Mouse (Mus musculus) stomach, postnatal 0 days (tissue): Measurements from ENCODE around the gene Agbl3. TPM values are rescaled to one million over a fixed set of nuclear protein-coding genes. Genes with fewer than 3 reads are reported as not detected.
A peak's percentile ranks its signal among the peaks of the same experiment; 100 is the strongest.

Source experiments
- ATAC-seq: fragments of 200-750 bp; cut with Nextera tagmentation; 2 replicates; pipeline ENCODE4 v1.8.0; 2017; ENCODE audit not compliant: low FRiP score, low TSS enrichment
- DNase-seq: peaks from one replicate; pipeline ENCODE4 v3.0.0-alpha.2; 2016; ENCODE audit warnings: low spot score
- H3K27ac ChIP-seq: fragments of 300-500 bp; sonication (generic); replicated peaks from 2 replicates; pipeline ENCODE4 v1.5.1; 2014; ENCODE audit warnings: mild to moderate bottlenecking, control low read depth
- H3K27me3 ChIP-seq: fragments of 300-500 bp; sonication (generic); 2 replicates; pipeline ENCODE4 v1.6.1; 2014; ENCODE audit warnings: low read length; ENCODE audit not compliant: control insufficient read depth, insufficient read depth
- H3K36me3 ChIP-seq: fragments of 300-500 bp; sonication (generic); 2 replicates; pipeline ENCODE4 v1.6.1; 2014; ENCODE audit warnings: low read length, mixed read lengths; ENCODE audit not compliant: control insufficient read depth, insufficient read depth
- H3K4me1 ChIP-seq: fragments of 300-500 bp; sonication (generic); replicated peaks from 2 replicates; pipeline ENCODE4 v1.6.1; 2014; ENCODE audit warnings: antibody characterized with exemption; ENCODE audit not compliant: control insufficient read depth, insufficient read depth
- H3K4me2 ChIP-seq: fragments of 300-500 bp; sonication (generic); replicated peaks from 2 replicates; pipeline ENCODE4 v1.6.1; 2014; ENCODE audit warnings: low read depth, mild to moderate bottlenecking, control low read depth, moderate library complexity
- H3K4me3 ChIP-seq: fragments of 300-500 bp; sonication (generic); 2 replicates; pipeline ENCODE4 v1.5.1; 2014; ENCODE audit warnings: low read depth, low read length, control low read depth
- H3K9ac ChIP-seq: fragments of 300-500 bp; sonication (generic); 2 replicates; pipeline ENCODE4 v1.6.1; 2014; ENCODE audit warnings: mild to moderate bottlenecking, low read length, control low read depth, mixed read lengths
- H3K9me3 ChIP-seq: fragments of 300-500 bp; sonication (generic); 2 replicates; pipeline ENCODE4 v1.6.1; 2016; ENCODE audit warnings: low read length; ENCODE audit not compliant: control insufficient read depth
- CTCF ChIP-seq: IDR thresholded peaks from 2 replicates; pipeline ENCODE4 v1.5.1; 2016; ENCODE audit warnings: antibody characterized with exemption, low read depth, mild to moderate bottlenecking, moderate library complexity
- EP300 ChIP-seq: optimal IDR thresholded peaks from 2 replicates; pipeline ENCODE3; 2016; ENCODE audit warnings: antibody characterized with exemption
- WGBS: fragments of 180-500 bp; shearing (Covaris S2); extraction: QIAGEN DNeasy Blood & Tissue Kit; methylation state at CpG from one replicate; pipeline ENCODE4 v1.1.7; 2014; 5-methylcytosine and 5-hydroxymethylcytosine counted together
- polyA plus RNA-seq: library from polyadenylated mRNA; unstranded; fragments of >200 nt; fragmentation: Nextera tagmentation; extraction: Ambion mirVana; gene quantifications from 2 replicates; pipeline ENCODE4 v1.2.1, GENCODE M21; 2015

The Agbl3 gene
- polyA plus RNA-seq, 1 experiment from 2014 or later, result 6.0 TPM

DNA sequence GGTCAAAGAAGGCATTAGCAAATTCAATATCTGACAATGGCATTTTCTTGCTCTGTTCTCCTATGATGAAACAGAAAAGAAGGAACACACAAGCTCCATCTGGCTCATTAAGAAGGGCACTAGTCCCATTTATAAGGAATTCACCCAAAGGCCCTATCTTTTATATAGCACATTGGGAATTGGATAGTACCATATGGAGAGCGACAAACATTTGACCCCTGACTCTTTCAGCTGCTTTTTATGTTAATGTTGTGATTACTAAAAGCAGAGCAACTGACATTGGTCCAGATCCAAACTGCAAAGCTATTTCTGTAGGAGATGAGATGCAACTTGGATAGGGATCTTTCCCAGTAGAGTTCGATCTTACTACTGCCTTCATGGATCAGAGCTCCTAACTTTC lies 21.9 kb upstream of the Agbl3 start:
- Histone ChIP-seq H3K4me1 (no peaks in the 10 kb centered on the region), H3K4me2 (no peak overlapping the region), H3K4me3 (no peak overlapping the region), H3K27me3 (no peaks in the 10 kb centered on the region), H3K9me3 (no peaks in the 10 kb centered on the region), H3K27ac (no peak overlapping the region), H3K36me3 (0 out of 2 replicates have a peak, but pooled peaks cover 2% of the 10 kb centered on the region), H3K9ac (no peak overlapping the region)
- no peak for ATAC-seq
- no peak for DNase-seq
- TF ChIP-seq CTCF (no peak), EP300 (no peak)
- WGBS, result 52% methylated on average over 2 of the region's 2 CpGs

DNA sequence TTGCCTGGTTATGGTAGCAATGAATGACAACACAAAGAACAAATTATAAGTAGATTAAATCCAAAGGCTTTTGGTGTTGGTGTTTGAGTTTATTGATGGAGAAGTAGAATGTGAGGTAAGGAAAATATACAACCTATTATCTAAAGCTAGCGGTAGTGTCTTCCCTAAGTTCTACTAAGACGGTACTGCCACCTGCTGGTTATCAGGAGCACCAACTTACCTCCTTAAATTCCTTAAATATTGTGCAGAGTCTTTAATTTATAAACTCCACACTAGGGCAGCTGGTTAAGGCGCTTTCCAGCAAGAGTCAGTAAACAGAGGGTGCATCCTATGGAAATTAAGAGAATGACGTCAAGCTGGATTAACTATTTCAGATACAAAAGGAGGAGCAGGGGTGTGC lies 20.2 kb upstream of the Agbl3 start:
- 40% methylated on average over 4 of the region's 4 CpGs for WGBS
- H3K4me3 ChIP-seq, result no peak overlapping the region
- no peak overlapping the region for H3K27ac ChIP-seq
- no peak for ATAC-seq
- no peak overlapping the region for H3K4me2 ChIP-seq
- 0 out of 2 replicates have a peak, but pooled peaks cover 2% of the 10 kb centered on the region for H3K36me3 ChIP-seq
- no peaks in the 10 kb centered on the region for H3K27me3 ChIP-seq
- no peak overlapping the region for H3K9ac ChIP-seq
- no peaks in the 10 kb centered on the region for H3K9me3 ChIP-seq
- no peak for DNase-seq
- peak; percentile 76 for TF ChIP-seq CTCF
- TF ChIP-seq EP300, result no peak
- no peaks in the 10 kb centered on the region for H3K4me1 ChIP-seq

DNA sequence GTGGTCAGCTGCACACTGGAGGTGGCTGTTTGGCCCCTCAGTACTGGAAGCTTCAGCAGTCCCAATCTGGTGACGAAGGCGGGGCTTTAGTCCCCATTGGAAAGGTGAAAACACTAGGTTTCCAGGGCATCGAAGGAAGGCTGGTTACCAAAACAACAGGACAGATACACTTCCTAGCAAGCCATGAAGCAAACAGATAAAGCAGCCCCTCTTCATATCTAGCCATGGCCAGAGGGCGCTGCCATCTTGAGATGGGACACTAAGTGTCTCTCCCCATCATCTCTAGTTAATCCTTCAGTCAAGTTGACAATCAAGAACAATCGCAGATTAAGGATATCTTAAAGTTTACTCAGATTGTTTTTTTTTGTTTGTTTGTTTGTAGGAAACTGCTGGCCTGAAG lies 14.5 kb upstream of the Agbl3 start:
- Histone ChIP-seq H3K9ac (no peak overlapping the region), H3K27me3 (no peaks in the 10 kb centered on the region), H3K4me1 (no peaks in the 10 kb centered on the region), H3K27ac (no peak overlapping the region), H3K9me3 (no peaks in the 10 kb centered on the region), H3K36me3 (peaks cover 3% of the 10 kb centered on the region; the same call in 1 of the 2 replicates), H3K4me2 (no peak overlapping the region), H3K4me3 (no peak overlapping the region)
- no peak for DNase-seq
- TF ChIP-seq CTCF (no peak), EP300 (no peak)
- WGBS, result 89% methylated on average over 5 of the region's 5 CpGs
- no peak for ATAC-seq

GRCm38 (mm10) chr6:34769984-34770383 lies 10.2 kb upstream of the Agbl3 start:
- peaks cover 3% of the 10 kb centered on the region; the same call in 1 of the 2 replicates for H3K36me3 ChIP-seq
- no peaks in the 10 kb centered on the region for H3K4me1 ChIP-seq
- DNase-seq, result no peak
- WGBS, result 55% methylated on average over 2 of the region's 2 CpGs
- no peaks in the 10 kb centered on the region for H3K9me3 ChIP-seq
- H3K27ac ChIP-seq, result no peak overlapping the region
- no peak overlapping the region for H3K4me2 ChIP-seq
- H3K9ac ChIP-seq, result no peak overlapping the region
- no peaks in the 10 kb centered on the region for H3K27me3 ChIP-seq
- peak; percentile 57; the same call in 1 of the 2 replicates for ATAC-seq
- TF ChIP-seq CTCF (no peak), EP300 (no peak)
- no peak overlapping the region for H3K4me3 ChIP-seq

GRCm38 (mm10) chr6:34770491-34770890 lies 9.7 kb upstream of the Agbl3 start:
- DNase-seq, result no peak
- TF ChIP-seq CTCF (no peak), EP300 (no peak)

GRCm38 (mm10) chr6:34776396-34776795 lies 3.8 kb upstream of the Agbl3 start:
- no peak for DNase-seq
- Histone ChIP-seq H3K36me3 (no peaks in the 10 kb centered on the region), H3K27ac (no peak overlapping the region), H3K9me3 (no peaks in the 10 kb centered on the region), H3K4me2 (no peak overlapping the region), H3K9ac (no peak overlapping the region), H3K4me1 (no peaks in the 10 kb centered on the region), H3K27me3 (no peaks in the 10 kb centered on the region), H3K4me3 (no peak overlapping the region)
- no peak for TF ChIP-seq CTCF
- no peak for TF ChIP-seq EP300
- ATAC-seq, result no peak

More at GRCm38 (mm10) chr6:34770491-34770890, 9.7 kb upstream of the Agbl3 start:
- WGBS, result 59% methylated on average over 6 of the region's 6 CpGs
- ATAC-seq, result no peak
- H3K4me3 ChIP-seq, result no peak overlapping the region
- no peaks in the 10 kb centered on the region for H3K4me1 ChIP-seq
- H3K27ac ChIP-seq, result no peak overlapping the region
- no peak overlapping the region for H3K9ac ChIP-seq
- H3K27me3 ChIP-seq, result no peaks in the 10 kb centered on the region
- H3K36me3 ChIP-seq, result peaks cover 3% of the 10 kb centered on the region; the same call in 1 of the 2 replicates
- no peaks in the 10 kb centered on the region for H3K9me3 ChIP-seq
- H3K4me2 ChIP-seq, result no peak overlapping the region
